19 mouse cellular contexts compared by ENCODE assay signal in genomic region chr5:121519758-121520157, GRCm38 (mm10). TPM values are rescaled to one million over a fixed set of nuclear protein-coding genes. Genes with fewer than 3 reads are reported as not detected.
"Had no signal": no experiment of that assay in that cellular context is flagged by ENCODE, and none has a peak within 500 bp of the region (broad histone marks: within the 10 kb centered on the region; RNA-seq: fewer than 3 reads in every experiment).

No protein-coding gene starts in this region.

RNA-seq across cellular contexts. Expression of gene Adam1b, which starts 16.5 kb away (rescaled TPM):
- total RNA-seq: layer of hippocampus, adult 2 months; liver, adult 2 months; midbrain, postnatal 0 days had no signal
- polyA plus RNA-seq: kidney, adult 2 months; large intestine, adult 2 months; limb, embryonic 10.5 days; limb, embryonic 13.5 days; liver, adult 2 months; liver, embryonic 13.5 days; lung, embryonic 15.5 days; midbrain, embryonic 11.5 days; midbrain, postnatal 0 days; neural tube, embryonic 11.5 days; neural tube, embryonic 14.5 days; stomach, postnatal 0 days had no signal

RNA-seq across cellular contexts. Expression of gene Gm42878, which starts 25.5 kb away (rescaled TPM):
- total RNA-seq: layer of hippocampus, adult 2 months; layer of hippocampus, postnatal 25 days; left cerebral cortex, adult 18-20 months; left cerebral cortex, postnatal 25 days; midbrain, postnatal 0 days had no signal
- polyA plus RNA-seq: intestine, postnatal 0 days; kidney, embryonic 14.5 days; limb, embryonic 10.5 days; limb, embryonic 13.5 days; liver, adult 2 months; liver, embryonic 13.5 days; lung, embryonic 15.5 days; midbrain, embryonic 11.5 days; midbrain, embryonic 14.5 days; midbrain, postnatal 0 days; neural tube, embryonic 11.5 days; neural tube, embryonic 14.5 days; stomach, postnatal 0 days had no signal
